Mouse (Mus musculus) neural tube, embryonic 15.5 days (tissue): Measurements from ENCODE around the gene Tgfa. TPM values are rescaled to one million over a fixed set of nuclear protein-coding genes. Genes with fewer than 3 reads are reported as not detected.

ENCODE experiments used
- ATAC-seq: fragments of 200-750 bp; cut with Nextera tagmentation; 2 replicates; pipeline ENCODE4 v1.8.0; 2017; ENCODE audit warnings: mild to moderate bottlenecking, moderate TSS enrichment, moderate library complexity; ENCODE audit not compliant: low FRiP score
- H3K27ac ChIP-seq: fragments of 300-500 bp; sonication (generic); replicated peaks from 2 replicates; pipeline ENCODE4 v1.5.1; 2015; ENCODE audit warnings: mild to moderate bottlenecking, inconsistent platforms
- H3K27me3 ChIP-seq: fragments of 300-500 bp; sonication (generic); replicated peaks from 2 replicates; pipeline ENCODE4 v1.6.1; 2015; ENCODE audit warnings: inconsistent platforms
- H3K36me3 ChIP-seq: fragments of 300-500 bp; sonication (generic); 2 replicates; pipeline ENCODE4 v1.6.1; 2015; ENCODE audit warnings: inconsistent platforms
- H3K4me1 ChIP-seq: fragments of 300-500 bp; sonication (generic); 2 replicates; pipeline ENCODE4 v1.6.1; 2015; ENCODE audit warnings: inconsistent platforms
- H3K4me2 ChIP-seq: fragments of 300-500 bp; sonication (generic); 2 replicates; pipeline ENCODE4 v1.6.1; 2015; ENCODE audit warnings: inconsistent platforms, mild to moderate bottlenecking, moderate library complexity
- H3K4me3 ChIP-seq: fragments of 300-500 bp; sonication (generic); replicated peaks from 2 replicates; pipeline ENCODE4 v1.5.1; 2015; ENCODE audit warnings: mild to moderate bottlenecking, inconsistent platforms
- H3K9ac ChIP-seq: fragments of 300-500 bp; sonication (generic); replicated peaks from 2 replicates; pipeline ENCODE4 v1.6.1; 2015; ENCODE audit warnings: mild to moderate bottlenecking, inconsistent platforms
- H3K9me3 ChIP-seq: fragments of 300-500 bp; sonication (generic); replicated peaks from 2 replicates; pipeline ENCODE4 v1.6.1; 2016; ENCODE audit warnings: inconsistent platforms
- WGBS: fragments of 180-500 bp; shearing (Covaris S2); methylation state at CpG from one replicate; pipeline ENCODE4 v1.1.7; 2015; ENCODE audit warnings: mixed read lengths; 5-methylcytosine and 5-hydroxymethylcytosine counted together
- polyA plus RNA-seq: library from polyadenylated mRNA; unstranded; fragments of >200 nt; fragmentation: Nextera tagmentation; extraction: Ambion mirVana; gene quantifications from 2 replicates; pipeline ENCODE4 v1.2.1, GENCODE M21; 2015

The Tgfa gene
- polyA plus RNA-seq, 1 experiment from 2014 or later: 18.6 TPM

- ATAC-seq: no peak
- Histone ChIP-seq H3K36me3 (no peaks in the 10 kb centered on the region), H3K27me3 (no peaks in the 10 kb centered on the region), H3K4me1 (no peaks in the 10 kb centered on the region), H3K27ac (no peak overlapping the region), H3K9ac (no peak overlapping the region), H3K9me3 (no peaks in the 10 kb centered on the region), H3K4me3 (no peak overlapping the region), H3K4me2 (no peak overlapping the region)
- 61% methylated on average over 1 of the region's 1 CpGs for WGBS
Measured at GRCm38 (mm10) chr6:86314011-86314410, 119.0 kb downstream of the Tgfa start.

- Histone ChIP-seq H3K27me3 (no peaks in the 10 kb centered on the region), H3K36me3 (no peaks in the 10 kb centered on the region), H3K27ac (no peak overlapping the region), H3K4me1 (no peaks in the 10 kb centered on the region), H3K4me3 (no peak overlapping the region), H3K9me3 (no peaks in the 10 kb centered on the region), H3K9ac (no peak overlapping the region), H3K4me2 (no peak overlapping the region)
- ATAC-seq: no peak
- 53% methylated on average over 1 of the region's 1 CpGs for WGBS
Measured at GRCm38 (mm10) chr6:86317066-86317465, 122.0 kb downstream of the Tgfa start.

- Histone ChIP-seq H3K4me1 (no peaks in the 10 kb centered on the region), H3K9ac (no peak overlapping the region), H3K9me3 (no peaks in the 10 kb centered on the region), H3K4me3 (no peak overlapping the region), H3K4me2 (no peak overlapping the region), H3K36me3 (no peaks in the 10 kb centered on the region), H3K27me3 (no peaks in the 10 kb centered on the region), H3K27ac (no peak overlapping the region)
- 86% methylated on average over 4 of the region's 4 CpGs for WGBS
- ATAC-seq: no peak
Measured at GRCm38 (mm10) chr6:86318855-86319254, 123.8 kb downstream of the Tgfa start.

- ATAC-seq: no peak
- no peaks in the 10 kb centered on the region for H3K4me1 ChIP-seq
- WGBS: 90% methylated on average over 5 of the region's 5 CpGs
Measured at GRCm38 (mm10) chr6:86322031-86322563, 127.1 kb downstream of the Tgfa start.

GRCm38 (mm10) chr6:86322991-86323390, 128.0 kb downstream of the Tgfa start:
- no peaks in the 10 kb centered on the region for H3K9me3 ChIP-seq
- H3K36me3 ChIP-seq: no peaks in the 10 kb centered on the region
- WGBS: 85% methylated on average over 9 of the region's 9 CpGs

More at GRCm38 (mm10) chr6:86322031-86322563, 127.1 kb downstream of the Tgfa start:
- H3K4me3 ChIP-seq: no peak overlapping the region
- no peaks in the 10 kb centered on the region for H3K9me3 ChIP-seq
- no peak overlapping the region for H3K27ac ChIP-seq
- H3K4me2 ChIP-seq: no peak overlapping the region
- no peak overlapping the region for H3K9ac ChIP-seq
- H3K36me3 ChIP-seq: no peaks in the 10 kb centered on the region
- no peaks in the 10 kb centered on the region for H3K27me3 ChIP-seq

GRCm38 (mm10) chr6:86324400-86324799, 129.4 kb downstream of the Tgfa start:
- no peak for ATAC-seq
- H3K9ac ChIP-seq: no peak overlapping the region
- no peak overlapping the region for H3K4me3 ChIP-seq
- no peaks in the 10 kb centered on the region for H3K4me1 ChIP-seq
- H3K27ac ChIP-seq: no peak overlapping the region
- no peaks in the 10 kb centered on the region for H3K9me3 ChIP-seq
- H3K4me2 ChIP-seq: no peak overlapping the region
- H3K36me3 ChIP-seq: no peaks in the 10 kb centered on the region
- H3K27me3 ChIP-seq: no peaks in the 10 kb centered on the region
- 69% methylated on average over 3 of the region's 3 CpGs for WGBS

More at GRCm38 (mm10) chr6:86322991-86323390, 128.0 kb downstream of the Tgfa start:
- H3K27ac ChIP-seq: no peak overlapping the region
- H3K4me1 ChIP-seq: no peaks in the 10 kb centered on the region
- no peak overlapping the region for H3K9ac ChIP-seq
- H3K4me3 ChIP-seq: no peak overlapping the region
- ATAC-seq: no peak
- no peak overlapping the region for H3K4me2 ChIP-seq
- H3K27me3 ChIP-seq: no peaks in the 10 kb centered on the region

Other genes with a start within 250 kb of the Tgfa start
- gene Dusp11, start 233.6 kb upstream of the Tgfa start, polyA plus RNA-seq: 47.8 and 55.0 TPM in 2 replicates
- not detected in 2 replicates for gene Figla, start 179.1 kb upstream of the Tgfa start, polyA plus RNA-seq
- gene Add2, start 166.5 kb upstream of the Tgfa start, polyA plus RNA-seq: 107 and 130 TPM in 2 replicates
- 112 and 116 TPM in 2 replicates for gene Fam136a, start 170.4 kb downstream of the Tgfa start, polyA plus RNA-seq
- 344 and 348 TPM in 2 replicates for gene Snrpg, start 176.1 kb downstream of the Tgfa start, polyA plus RNA-seq
- 79.8 and 89.6 TPM in 2 replicates for gene Pcyox1, start 201.9 kb downstream of the Tgfa start, polyA plus RNA-seq
- gene Tia1, start 209.0 kb downstream of the Tgfa start, polyA plus RNA-seq: 275 and 303 TPM in 2 replicates
- not detected in 2 replicates for gene Gm44790, start 231.4 kb downstream of the Tgfa start, polyA plus RNA-seq
- 22.2 and 25.6 TPM in 2 replicates for gene C87436, start 243.2 kb downstream of the Tgfa start, polyA plus RNA-seq